Mouse (Mus musculus): Measurements from ENCODE around the gene Pabpn1.

The Pabpn1 gene

GRCm38 (mm10) chr14:54892200-54892599, at the start of gene Pabpn1:
Pabpn1 (plus strand) TSS chr14:54892500.
- no peak for DNase-seq (ENCODE audit: low read depth, low spot score)

GRCm38 (mm10) chr14:54843461-54843860, 48.8 kb upstream of the Pabpn1 start:
- peak; percentile 69 for DNase-seq (ENCODE audit: low read depth, low spot score)

- no peak for DNase-seq (ENCODE audit: low read depth, low spot score)
Observed at GRCm38 (mm10) chr14:54855726-54856125, 36.6 kb upstream of the Pabpn1 start.

- no peak for DNase-seq (ENCODE audit: low read depth, low spot score)
Observed at GRCm38 (mm10) chr14:54856703-54857102, 35.6 kb upstream of the Pabpn1 start.

- DNase-seq (ENCODE audit: low read depth, low spot score), result no peak
Observed at GRCm38 (mm10) chr14:54857891-54858290, 34.4 kb upstream of the Pabpn1 start.

- peak; percentile 65 for DNase-seq (ENCODE audit: low read depth, low spot score)
Observed at GRCm38 (mm10) chr14:54860511-54860910, 31.8 kb upstream of the Pabpn1 start.

- peak; percentile 93 for DNase-seq (ENCODE audit: low read depth, low spot score)
Observed at GRCm38 (mm10) chr14:54863501-54864312, 28.6 kb upstream of the Pabpn1 start.

GRCm38 (mm10) chr14:54864313-54865036, 27.8 kb upstream of the Pabpn1 start:
- no peak for DNase-seq (ENCODE audit: low read depth, low spot score)

- no peak for DNase-seq (ENCODE audit: low read depth, low spot score)
Observed at GRCm38 (mm10) chr14:54865626-54866025, 26.7 kb upstream of the Pabpn1 start.

- no peak for DNase-seq (ENCODE audit: low read depth, low spot score)
Observed at GRCm38 (mm10) chr14:54866268-54866667, 26.0 kb upstream of the Pabpn1 start.

GRCm38 (mm10) chr14:54866936-54867335, 25.4 kb upstream of the Pabpn1 start:
- DNase-seq (ENCODE audit: low read depth, low spot score), result peak; percentile 53

- DNase-seq (ENCODE audit: low read depth, low spot score), result no peak
Observed at GRCm38 (mm10) chr14:54868026-54868425, 24.3 kb upstream of the Pabpn1 start.

- DNase-seq (ENCODE audit: low read depth, low spot score), result no peak
Observed at GRCm38 (mm10) chr14:54870861-54871260, 21.4 kb upstream of the Pabpn1 start, which contains the start of gene Homez. Homez (minus strand) TSS chr14:54870961.

GRCm38 (mm10) chr14:54874165-54874564, 18.1 kb upstream of the Pabpn1 start:
- DNase-seq (ENCODE audit: low read depth, low spot score), result no peak

- no peak for DNase-seq (ENCODE audit: low read depth, low spot score)
Observed at GRCm38 (mm10) chr14:54875844-54876538, 16.3 kb upstream of the Pabpn1 start.

- DNase-seq (ENCODE audit: low read depth, low spot score), result peak; percentile 96
Observed at GRCm38 (mm10) chr14:54876539-54877047, 15.7 kb upstream of the Pabpn1 start.

GRCm38 (mm10) chr14:54877048-54877715, 15.1 kb upstream of the Pabpn1 start, which contains the start of gene Ppp1r3e:
Ppp1r3e (minus strand) TSS chr14:54877550.
- peak; percentile 90 for DNase-seq (ENCODE audit: low read depth, low spot score)

GRCm38 (mm10) chr14:54883154-54884021, 8.9 kb upstream of the Pabpn1 start, which contains the start of the genes Bcl2l2 and Gm20521:
Bcl2l2 (plus strand) TSS chr14:54883377.
Gm20521 (plus strand) TSS chr14:54883441.
- no peak for DNase-seq (ENCODE audit: low read depth, low spot score)

- no peak for DNase-seq (ENCODE audit: low read depth, low spot score)
Observed at GRCm38 (mm10) chr14:54884022-54884712, 8.1 kb upstream of the Pabpn1 start.

All from A20 (cell line).